ENCODE assay signal across 8 mouse cellular contexts in genomic region chr16:38756177-38756503, GRCm38 (mm10). TPM values are rescaled to one million over a fixed set of nuclear protein-coding genes. Genes with fewer than 3 reads are reported as not detected.
DNase-seq lines count a peak whose midpoint lies in the region; ATAC-seq and TF ChIP-seq lines count a peak whose summit lies in the region.

No protein-coding gene starts in this region.

- H3K36me3 ChIP-seq in intestine, embryonic 16.5 days (ENCODE audit: control insufficient read depth, insufficient read depth, low read length), result 0 out of 2 replicates have a peak, but pooled peaks cover 2% of the 10 kb centered on the region
- H3K36me3 ChIP-seq in intestine, embryonic 15.5 days, result 0 out of 2 replicates have a peak, but pooled peaks cover 3% of the 10 kb centered on the region
- H3K36me3 ChIP-seq in embryonic facial prominence, embryonic 10.5 days (replicated peaks), result peaks cover 44% of the 10 kb centered on the region
- peaks cover 14% of the 10 kb centered on the region; the same call in 1 of the 2 replicates for H3K36me3 ChIP-seq in kidney, embryonic 14.5 days (ENCODE audit: control insufficient read depth, insufficient read depth, low read length)

- DNase-seq in embryonic facial prominence, embryonic 10.5 days (ENCODE audit: low spot score), result peak; percentile 17
- peak; percentile 84 for DNase-seq in lung, postnatal 14 days
- no peak for DNase-seq in left cerebral cortex, adult 2 months (ENCODE audit: extremely low spot score in 1 of 2, low spot score in 2 of 2)
- no peak for DNase-seq in urinary bladder, postnatal 36 days (ENCODE audit: low spot score in 2 of 2)
- no peak for DNase-seq in cerebellum, adult 18-20 months

- no peaks in the 10 kb centered on the region for H3K27me3 ChIP-seq in intestine, embryonic 16.5 days (replicated peaks; ENCODE audit: control insufficient read depth, insufficient read depth, low read length)
- H3K27me3 ChIP-seq in intestine, embryonic 15.5 days (replicated peaks), result no peaks in the 10 kb centered on the region
- no peaks in the 10 kb centered on the region for H3K27me3 ChIP-seq in embryonic facial prominence, embryonic 10.5 days (replicated peaks; ENCODE audit: low read depth, poor library complexity, severe bottlenecking)
- H3K27me3 ChIP-seq in kidney, embryonic 14.5 days (ENCODE audit: control insufficient read depth, insufficient read depth, low read length), result no peaks in the 10 kb centered on the region

- no peak for TF ChIP-seq CTCF in left cerebral cortex, adult 2 months (IDR thresholded peaks at IDR 0.05)

- no peaks in the 10 kb centered on the region for H3K9me3 ChIP-seq in intestine, embryonic 16.5 days (ENCODE audit: control insufficient read depth, low read length)
- H3K9me3 ChIP-seq in intestine, embryonic 15.5 days, result no peaks in the 10 kb centered on the region
- no peaks in the 10 kb centered on the region for H3K9me3 ChIP-seq in embryonic facial prominence, embryonic 10.5 days
- H3K9me3 ChIP-seq in kidney, embryonic 14.5 days (ENCODE audit: control insufficient read depth, low read length), result no peaks in the 10 kb centered on the region

- 41% methylated on average over 5 of the region's 5 CpGs for WGBS in intestine, embryonic 16.5 days
- 31% methylated on average over 5 of the region's 5 CpGs for WGBS in intestine, embryonic 15.5 days
- WGBS in embryonic facial prominence, embryonic 10.5 days, result 57% methylated on average over 5 of the region's 5 CpGs
- WGBS in kidney, embryonic 14.5 days, result 14% methylated on average over 5 of the region's 5 CpGs

- H3K27ac ChIP-seq in intestine, embryonic 16.5 days (ENCODE audit: low read length), result peak overlapping the region; percentile 36; the same call in 1 of the 2 replicates
- H3K27ac ChIP-seq in intestine, embryonic 15.5 days, result no peak overlapping the region
- H3K27ac ChIP-seq in embryonic facial prominence, embryonic 10.5 days (replicated peaks), result no peak overlapping the region; the same call in none of the 2 replicates
- peak overlapping the region; percentile 13; the same call in 1 of the 2 replicates for H3K27ac ChIP-seq in kidney, embryonic 14.5 days (ENCODE audit: low read depth, low read length)
- H3K27ac ChIP-seq in left cerebral cortex, adult 2 months, result no peak overlapping the region

- H3K4me2 ChIP-seq in intestine, embryonic 16.5 days (ENCODE audit: low read depth, low read length), result no peak overlapping the region
- H3K4me2 ChIP-seq in intestine, embryonic 15.5 days (replicated peaks), result no peak overlapping the region
- H3K4me2 ChIP-seq in kidney, embryonic 14.5 days (replicated peaks; ENCODE audit: low read depth, low read length), result no peak overlapping the region

- H3K4me3 ChIP-seq in intestine, embryonic 16.5 days (ENCODE audit: low read length), result no peak overlapping the region
- H3K4me3 ChIP-seq in intestine, embryonic 15.5 days (replicated peaks), result no peak overlapping the region
- no peak overlapping the region for H3K4me3 ChIP-seq in embryonic facial prominence, embryonic 10.5 days
- H3K4me3 ChIP-seq in kidney, embryonic 14.5 days (ENCODE audit: low read length), result no peak overlapping the region
- H3K4me3 ChIP-seq in left cerebral cortex, adult 2 months, result no peak overlapping the region

- H3K9ac ChIP-seq in intestine, embryonic 16.5 days (ENCODE audit: low read depth, low read length), result no peak overlapping the region
- no peak overlapping the region for H3K9ac ChIP-seq in intestine, embryonic 15.5 days
- H3K9ac ChIP-seq in kidney, embryonic 14.5 days (ENCODE audit: low read depth, low read length), result no peak overlapping the region

- H3K4me1 ChIP-seq in intestine, embryonic 16.5 days (ENCODE audit: control insufficient read depth, insufficient read depth, low read length), result peaks cover 2% of the 10 kb centered on the region; the same call in 1 of the 2 replicates
- 0 out of 2 replicates have a peak, but pooled peaks cover 2% of the 10 kb centered on the region for H3K4me1 ChIP-seq in intestine, embryonic 15.5 days (replicated peaks)
- H3K4me1 ChIP-seq in embryonic facial prominence, embryonic 10.5 days, result peaks cover 47% of the 10 kb centered on the region
- peaks cover 3% of the 10 kb centered on the region; the same call in 1 of the 2 replicates for H3K4me1 ChIP-seq in kidney, embryonic 14.5 days (ENCODE audit: control insufficient read depth, insufficient read depth, low read length)

- no peak for ATAC-seq in intestine, embryonic 16.5 days
- ATAC-seq in intestine, embryonic 15.5 days, result no peak
- no peak for ATAC-seq in kidney, embryonic 14.5 days (ENCODE audit: low FRiP score, low TSS enrichment)

- intact Hi-C loops in left cerebral cortex, adult 2 months (cut with DNase I), result no loop called here

RNA-seq across cellular contexts. Expression of gene B4galt4, which starts 14.1 kb away (rescaled TPM):
- polyA plus RNA-seq in intestine, embryonic 16.5 days (2015; fragmentation: Nextera tagmentation; extraction: Ambion mirVana), result 21.7 and 22.0 TPM in 2 replicates
- 21.5 and 22.1 TPM in 2 replicates for polyA plus RNA-seq in intestine, embryonic 15.5 days (2015; fragmentation: Nextera tagmentation; extraction: Ambion mirVana)
- polyA plus RNA-seq in embryonic facial prominence, embryonic 10.5 days (2016; fragmentation: Nextera tagmentation; extraction: Ambion mirVana), result 26.2 and 27.8 TPM in 2 replicates
- polyA plus RNA-seq in kidney, embryonic 14.5 days (2014; fragmentation: Nextera tagmentation; extraction: Ambion mirVana), result 24.5 and 32.7 TPM in 2 replicates
- total RNA-seq in left cerebral cortex, adult 2 months (2021), result 10 to 100 TPM; 21.4 to 23.3 TPM

RNA-seq across cellular contexts. Expression of gene Arhgap31, which starts 43.1 kb away (rescaled TPM):
- polyA plus RNA-seq in intestine, embryonic 16.5 days (2015; fragmentation: Nextera tagmentation; extraction: Ambion mirVana), result 5.7 TPM in 2 replicates
- 6.8 and 7.6 TPM in 2 replicates for polyA plus RNA-seq in intestine, embryonic 15.5 days (2015; fragmentation: Nextera tagmentation; extraction: Ambion mirVana)
- polyA plus RNA-seq in embryonic facial prominence, embryonic 10.5 days (2016; fragmentation: Nextera tagmentation; extraction: Ambion mirVana), result 9.6 and 12.0 TPM in 2 replicates
- 7.3 and 10.0 TPM in 2 replicates for polyA plus RNA-seq in kidney, embryonic 14.5 days (2014; fragmentation: Nextera tagmentation; extraction: Ambion mirVana)
- total RNA-seq in left cerebral cortex, adult 2 months (2021), result 10 to 100 TPM; 19.1 to 20.6 TPM

RNA-seq across cellular contexts. Expression of gene Upk1b, which starts 44.0 kb away (rescaled TPM):
- 12.0 and 13.6 TPM in 2 replicates for polyA plus RNA-seq in intestine, embryonic 16.5 days (2015; fragmentation: Nextera tagmentation; extraction: Ambion mirVana)
- polyA plus RNA-seq in intestine, embryonic 15.5 days (2015; fragmentation: Nextera tagmentation; extraction: Ambion mirVana), result 14.4 and 16.8 TPM in 2 replicates
- 1.2 and 1.4 TPM in 2 replicates for polyA plus RNA-seq in embryonic facial prominence, embryonic 10.5 days (2016; fragmentation: Nextera tagmentation; extraction: Ambion mirVana)
- 1.6 and 2.2 TPM in 2 replicates for polyA plus RNA-seq in kidney, embryonic 14.5 days (2014; fragmentation: Nextera tagmentation; extraction: Ambion mirVana)
- 1 to 10 TPM; 1.4 to 1.7 TPM for total RNA-seq in left cerebral cortex, adult 2 months (2021)

Comparison
In these comparisons a context has a peak if more than half of its experiments do, and no peak if none do; other contexts are left out.
1. H3K27ac ChIP-seq: peak in intestine, embryonic 16.5 days (single experiment) and kidney, embryonic 14.5 days (single experiment); none in intestine, embryonic 15.5 days (single experiment), embryonic facial prominence, embryonic 10.5 days (single experiment) and left cerebral cortex, adult 2 months (single experiment).
2. DNase-seq: peak in embryonic facial prominence, embryonic 10.5 days (single experiment) and lung, postnatal 14 days (single experiment); none in left cerebral cortex, adult 2 months (0 of 2), urinary bladder, postnatal 36 days (0 of 2) and cerebellum, adult 18-20 months (0 of 2).